Mouse (Mus musculus): ENCODE results near the gene Kdelr3.

- TF ChIP-seq CTCF (IDR thresholded peaks at IDR 0.05; ENCODE audit: borderline replicate concordance, control insufficient read depth, extremely low read depth, insufficient read depth, low read length, poor library complexity) (no peak), POLR2A (IDR thresholded peaks at IDR 0.05; ENCODE audit: control insufficient read depth, extremely low read depth, insufficient read depth, low read length, poor library complexity) (no peak)
Observed at GRCm38 (mm10) chr15:79505616-79506283, 10.5 kb upstream of the Kdelr3 start.

Data from thymus, adult 2 months (tissue).